Mouse (Mus musculus) left cerebral cortex, postnatal 10 days (tissue): ENCODE data around the gene Scube3. TPM values are rescaled to one million over a fixed set of nuclear protein-coding genes. Genes with fewer than 3 reads are reported as not detected.

Source experiments
- DNase-seq, 2 experiments: peaks; one replicate each; pipeline ENCODE4 v3.0.0; 2021 to 2022; ENCODE audit warnings: low spot score in 2 of 2, mixed read lengths in 1 of 2; ENCODE audit errors: extremely low spot score in 1 of 2
- intact Hi-C: fragments of 180-260 bp; cut with DNase I; formaldehyde crosslinking; loops from one replicate; pipeline ENCODE4 v1.15.1; 2025
- total RNA-seq, 2 experiments: library from RNA; stranded (reverse); gene quantifications; 2 replicates each; pipeline ENCODE4 v1.2.3; 2021

Scube3 gene
- total RNA-seq: 1 to 10 TPM; 2.2 to 2.4 TPM

- DNase-seq: no peak
- intact Hi-C loops: no loop called here
Observed at GRCm38 (mm10) chr17:28141771-28142699, at the start of gene Scube3. Gene Scube3 (plus strand): TSS chr17:28142141.

- intact Hi-C loops: no loop called here
- DNase-seq: no peak
Observed at GRCm38 (mm10) chr17:28092297-28092696, 49.6 kb upstream of the Scube3 start.

GRCm38 (mm10) chr17:28093837-28094236 is 48.1 kb upstream of the Scube3 start:
- DNase-seq: no peak
- intact Hi-C loops: no loop called here

- no peak for DNase-seq
- intact Hi-C loops: no loop called here
Observed at GRCm38 (mm10) chr17:28096418-28096817, 45.5 kb upstream of the Scube3 start.

GRCm38 (mm10) chr17:28097308-28097707 is 44.6 kb upstream of the Scube3 start:
- DNase-seq: no peak
- intact Hi-C loops: no loop called here

GRCm38 (mm10) chr17:28099086-28099485 is 42.9 kb upstream of the Scube3 start:
- DNase-seq: no peak
- intact Hi-C loops: no loop called here

- intact Hi-C loops: no loop called here
- DNase-seq: no peak
Observed at GRCm38 (mm10) chr17:28100669-28101068, 41.3 kb upstream of the Scube3 start.

- DNase-seq: no peak
- intact Hi-C loops: no loop called here
Observed at GRCm38 (mm10) chr17:28101284-28101887, 40.6 kb upstream of the Scube3 start.

- intact Hi-C loops: no loop called here
Observed at GRCm38 (mm10) chr17:28101902-28102319, 40.0 kb upstream of the Scube3 start.

GRCm38 (mm10) chr17:28104416-28104815 is 37.5 kb upstream of the Scube3 start:
- no peak for DNase-seq
- intact Hi-C loops: no loop called here

More at GRCm38 (mm10) chr17:28101902-28102319, 40.0 kb upstream of the Scube3 start:
- DNase-seq: no peak

GRCm38 (mm10) chr17:28106352-28106751 is 35.6 kb upstream of the Scube3 start:
- no peak for DNase-seq
- intact Hi-C loops: no loop called here

- intact Hi-C loops: no loop called here
- no peak for DNase-seq
Observed at GRCm38 (mm10) chr17:28107275-28107674, 34.7 kb upstream of the Scube3 start.

GRCm38 (mm10) chr17:28112266-28112665 is 29.7 kb upstream of the Scube3 start:
- intact Hi-C loops: no loop called here

GRCm38 (mm10) chr17:28116335-28116734 is 25.6 kb upstream of the Scube3 start:
- intact Hi-C loops: no loop called here
- no peak for DNase-seq

More at GRCm38 (mm10) chr17:28112266-28112665, 29.7 kb upstream of the Scube3 start:
- no peak for DNase-seq

- DNase-seq: peak in 1 of 2 experiments; percentile 43
- intact Hi-C loops: no loop called here
Observed at GRCm38 (mm10) chr17:28117451-28118209, 24.3 kb upstream of the Scube3 start.

GRCm38 (mm10) chr17:28120460-28120859 is 21.5 kb upstream of the Scube3 start:
- no peak for DNase-seq
- intact Hi-C loops: no loop called here

- no peak for DNase-seq
- intact Hi-C loops: no loop called here
Observed at GRCm38 (mm10) chr17:28122949-28123348, 19.0 kb upstream of the Scube3 start.

GRCm38 (mm10) chr17:28123627-28124026 is 18.3 kb upstream of the Scube3 start:
- no peak for DNase-seq
- intact Hi-C loops: no loop called here

GRCm38 (mm10) chr17:28124368-28124767 is 17.6 kb upstream of the Scube3 start:
- intact Hi-C loops: no loop called here
- no peak for DNase-seq
